Mouse (Mus musculus) intestine, postnatal 0 days (tissue): ENCODE measurements around the gene 1700016H13Rik. TPM values are rescaled to one million over a fixed set of nuclear protein-coding genes. Genes with fewer than 3 reads are reported as not detected.

Experiments used
- ATAC-seq: fragments of 200-750 bp; cut with Nextera tagmentation; 2 replicates; pipeline ENCODE4 v1.8.0; 2017; ENCODE audit warnings: mild to moderate bottlenecking, moderate TSS enrichment, moderate library complexity
- H3K27ac ChIP-seq: fragments of 300-500 bp; sonication (generic); 2 replicates; pipeline ENCODE4 v1.5.1; 2014; ENCODE audit warnings: mild to moderate bottlenecking, low read depth, low read length, moderate library complexity
- H3K27me3 ChIP-seq: fragments of 300-500 bp; sonication (generic); replicated peaks from 2 replicates; pipeline ENCODE4 v1.6.1; 2014; ENCODE audit warnings: low read length, mixed read lengths; ENCODE audit not compliant: control insufficient read depth, insufficient read depth
- H3K36me3 ChIP-seq: fragments of 300-500 bp; sonication (generic); 2 replicates; pipeline ENCODE4 v1.6.1; 2014; ENCODE audit warnings: mild to moderate bottlenecking, moderate library complexity; ENCODE audit not compliant: control insufficient read depth, insufficient read depth
- H3K4me1 ChIP-seq: fragments of 300-500 bp; sonication (generic); replicated peaks from 2 replicates; pipeline ENCODE4 v1.6.1; 2014; ENCODE audit warnings: antibody characterized with exemption, low read length, mixed read lengths; ENCODE audit not compliant: control insufficient read depth, insufficient read depth
- H3K4me2 ChIP-seq: fragments of 300-500 bp; sonication (generic); replicated peaks from 2 replicates; pipeline ENCODE4 v1.6.1; 2014; ENCODE audit warnings: low read depth, mild to moderate bottlenecking, moderate library complexity
- H3K4me3 ChIP-seq: fragments of 300-500 bp; sonication (generic); 2 replicates; pipeline ENCODE4 v1.5.1; 2014; ENCODE audit warnings: low read depth, low read length
- H3K9ac ChIP-seq: fragments of 300-500 bp; sonication (generic); 2 replicates; pipeline ENCODE4 v1.6.1; 2014; ENCODE audit warnings: mild to moderate bottlenecking, low read depth, low read length
- H3K9me3 ChIP-seq: fragments of 300-500 bp; sonication (generic); 2 replicates; pipeline ENCODE4 v1.6.1; 2016; ENCODE audit warnings: mixed run types; ENCODE audit not compliant: control insufficient read depth
- CTCF ChIP-seq: sonication (generic); IDR thresholded peaks from 2 replicates; pipeline ENCODE4 v1.5.1; 2016; ENCODE audit warnings: low read depth, mild to moderate bottlenecking, control low read depth, antibody characterized with exemption, moderate library complexity
- WGBS: fragments of 180-500 bp; shearing (Covaris S2); extraction: QIAGEN DNeasy Blood & Tissue Kit; methylation state at CpG from one replicate; pipeline ENCODE4 v1.1.7; 2014; 5-methylcytosine and 5-hydroxymethylcytosine counted together
- polyA plus RNA-seq: library from polyadenylated mRNA; unstranded; fragments of >200 nt; fragmentation: Nextera tagmentation; extraction: Ambion mirVana; gene quantifications from 2 replicates; pipeline ENCODE4 v1.2.1, GENCODE M21; 2015

The 1700016H13Rik gene
- polyA plus RNA-seq = 0.23 TPM in 1 of 2 replicates, not detected in the other

- Histone ChIP-seq H3K27ac (no peak within 1 kb of the TSS), H3K9me3 (no peaks in the 10 kb centered on the region), H3K4me2 (peak within 1 kb of the TSS; percentile 89)
Measured at GRCm38 (mm10) chr5:103655346-103656118, at the start of gene 1700016H13Rik. 1700016H13Rik (minus strand) TSS chr5:103656010.

DNA sequence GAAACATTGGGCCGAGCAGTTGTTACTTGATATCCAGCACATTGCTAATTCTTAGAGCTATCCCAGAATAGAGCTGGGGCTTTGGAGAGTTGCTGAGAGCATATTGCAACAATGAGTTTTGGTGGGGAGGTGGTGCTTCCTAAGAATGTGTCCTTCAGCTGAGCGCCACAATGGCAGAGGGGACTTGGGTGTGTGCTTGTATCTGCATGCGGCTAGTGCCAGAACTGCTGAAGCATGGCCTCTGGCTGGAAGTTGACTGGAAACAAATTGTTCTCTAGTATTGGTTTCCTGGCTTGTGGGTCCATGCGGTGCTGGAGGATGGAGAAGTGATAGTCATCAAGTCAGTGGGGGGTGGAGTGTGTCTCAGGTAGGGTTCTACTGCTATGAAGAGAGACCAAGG, 49.5 kb upstream of the 1700016H13Rik start:
- no peak overlapping the region for H3K4me2 ChIP-seq
- TF ChIP-seq CTCF = no peak
- H3K4me3 ChIP-seq = no peak overlapping the region
- H3K4me1 ChIP-seq = no peaks in the 10 kb centered on the region
- no peaks in the 10 kb centered on the region for H3K9me3 ChIP-seq
- no peak overlapping the region for H3K27ac ChIP-seq
- no peaks in the 10 kb centered on the region for H3K27me3 ChIP-seq
- no peak overlapping the region for H3K9ac ChIP-seq
- H3K36me3 ChIP-seq = no peaks in the 10 kb centered on the region
- no peak for ATAC-seq
- WGBS = 94% methylated on average over 4 of the region's 4 CpGs

More at GRCm38 (mm10) chr5:103655346-103656118, at the start of gene 1700016H13Rik:
- Histone ChIP-seq H3K4me1 (0 out of 2 replicates have a peak, but pooled peaks cover 5% of the 10 kb centered on the region), H3K4me3 (peak within 1 kb of the TSS; percentile 38), H3K36me3 (no peaks in the 10 kb centered on the region), H3K9ac (peak within 1 kb of the TSS; percentile 47), H3K27me3 (no peaks in the 10 kb centered on the region)
- WGBS = 2% methylated on average over 52 of the region's 56 CpGs
- peak; percentile 96 for ATAC-seq
- peak; percentile 76 for TF ChIP-seq CTCF

DNA sequence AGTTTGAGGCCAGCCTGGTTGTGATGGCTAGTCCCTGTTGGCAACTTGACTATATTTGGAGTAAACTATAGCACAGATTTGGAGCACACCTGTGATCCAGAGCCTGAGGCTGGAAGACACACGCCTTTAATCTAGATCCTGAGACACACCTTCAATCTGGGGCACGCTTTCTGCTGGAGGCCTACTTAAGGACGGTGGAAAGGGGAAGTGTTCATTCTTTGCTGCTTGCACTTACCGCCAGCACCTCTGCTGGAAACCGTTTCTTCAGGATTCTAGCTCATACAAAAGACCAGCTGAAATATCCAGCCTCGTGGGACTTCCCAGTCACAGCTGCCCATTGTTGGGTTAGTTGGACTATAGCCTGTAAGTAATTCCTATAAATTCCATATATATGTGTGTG, 46.7 kb upstream of the 1700016H13Rik start:
- Histone ChIP-seq H3K27ac (no peak overlapping the region), H3K36me3 (no peaks in the 10 kb centered on the region), H3K27me3 (no peaks in the 10 kb centered on the region), H3K4me3 (no peak overlapping the region), H3K4me1 (no peaks in the 10 kb centered on the region), H3K9ac (no peak overlapping the region), H3K9me3 (no peaks in the 10 kb centered on the region), H3K4me2 (no peak overlapping the region)
- no peak for ATAC-seq
- WGBS = 70% methylated on average over 6 of the region's 6 CpGs
- TF ChIP-seq CTCF = no peak

- WGBS = 73% methylated on average over 3 of the region's 3 CpGs
Measured at GRCm38 (mm10) chr5:103701466-103701865, 45.7 kb upstream of the 1700016H13Rik start.

DNA sequence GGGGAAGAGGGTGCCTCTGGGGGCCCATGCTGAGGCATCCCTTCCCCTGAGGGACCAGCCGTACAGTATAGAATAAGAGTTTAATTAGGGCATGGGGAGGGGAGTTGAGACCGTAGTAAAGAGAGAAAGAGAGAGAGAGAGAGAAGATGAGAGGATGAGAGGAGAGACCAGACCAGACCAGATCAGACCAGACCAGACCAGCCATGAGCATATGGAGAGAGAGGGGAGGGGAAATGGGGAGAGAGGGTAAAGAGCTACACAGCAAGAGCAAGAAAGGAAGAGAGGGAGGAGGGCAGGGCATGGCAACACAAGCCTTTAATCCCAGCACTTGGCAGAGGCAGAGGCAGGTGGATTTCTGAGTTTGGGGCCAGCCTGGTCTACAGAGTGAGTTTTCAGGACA, 44.9 kb upstream of the 1700016H13Rik start:
- Histone ChIP-seq H3K36me3 (no peaks in the 10 kb centered on the region), H3K9me3 (no peaks in the 10 kb centered on the region), H3K4me2 (no peak overlapping the region), H3K4me1 (no peaks in the 10 kb centered on the region), H3K9ac (no peak overlapping the region), H3K4me3 (no peak overlapping the region), H3K27ac (no peak overlapping the region), H3K27me3 (peaks cover 7% of the 10 kb centered on the region; the same call in 1 of the 2 replicates)
- WGBS = 73% methylated on average over 2 of the region's 2 CpGs
- no peak for TF ChIP-seq CTCF
- no peak for ATAC-seq

More at GRCm38 (mm10) chr5:103701466-103701865, 45.7 kb upstream of the 1700016H13Rik start:
- Histone ChIP-seq H3K27me3 (peaks cover 4% of the 10 kb centered on the region; the same call in 1 of the 2 replicates), H3K4me1 (no peaks in the 10 kb centered on the region), H3K4me2 (no peak overlapping the region), H3K36me3 (no peaks in the 10 kb centered on the region), H3K27ac (no peak overlapping the region), H3K4me3 (no peak overlapping the region), H3K9ac (no peak overlapping the region), H3K9me3 (no peaks in the 10 kb centered on the region)
- no peak for ATAC-seq
- peak; percentile 50 for TF ChIP-seq CTCF

GRCm38 (mm10) chr5:103699537-103699936, 43.7 kb upstream of the 1700016H13Rik start:
- WGBS = 48% methylated on average over 4 of the region's 4 CpGs
- Histone ChIP-seq H3K4me1 (no peaks in the 10 kb centered on the region), H3K9me3 (no peaks in the 10 kb centered on the region), H3K4me2 (no peak overlapping the region), H3K4me3 (no peak overlapping the region), H3K36me3 (no peaks in the 10 kb centered on the region), H3K27me3 (peaks cover 7% of the 10 kb centered on the region; the same call in 1 of the 2 replicates), H3K27ac (no peak overlapping the region), H3K9ac (no peak overlapping the region)
- TF ChIP-seq CTCF = no peak
- ATAC-seq = no peak
